Mouse (Mus musculus) lung, postnatal 0 days (tissue): ENCODE results near the gene 1700018F24Rik.

Experiments
- CTCF ChIP-seq: IDR thresholded peaks from 2 replicates; pipeline ENCODE4 v1.5.1; 2016; ENCODE audit warnings: antibody characterized with exemption, mild to moderate bottlenecking
- EP300 ChIP-seq: IDR thresholded peaks from 2 replicates; pipeline ENCODE4 v1.6.1; 2016; ENCODE audit warnings: antibody characterized with exemption, mild to moderate bottlenecking, control low read depth

GRCm38 (mm10) chr5:145088186-145088585 lies 45.4 kb downstream of the 1700018F24Rik start:
- no peak for TF ChIP-seq EP300
- peak; percentile 28 for TF ChIP-seq CTCF
